Mouse (Mus musculus) E14TG2a.4 (cell line): ENCODE results near the gene Olfr688.

ENCODE experiments used
- H3K27me3 ChIP-seq: 2 replicates; pipeline ENCODE4 v1.6.1; 2014; ENCODE audit warnings: low read length, control low read depth; ENCODE audit not compliant: insufficient read depth
- H3K36me3 ChIP-seq: 2 replicates; pipeline ENCODE4 v1.6.1; 2014; ENCODE audit warnings: low read length, control low read depth; ENCODE audit not compliant: insufficient read depth
- H3K4me1 ChIP-seq: replicated peaks from 2 replicates; pipeline ENCODE4 v1.6.1; 2014; ENCODE audit warnings: low read depth, low read length, control low read depth
- H3K4me3 ChIP-seq: replicated peaks from 2 replicates; pipeline ENCODE4 v1.5.1; 2014; ENCODE audit warnings: mild to moderate bottlenecking, low read length
- H3K9me3 ChIP-seq: 2 replicates; pipeline ENCODE4 v1.6.1; 2014; ENCODE audit warnings: low read length, control low read depth
- CTCF ChIP-seq: conservative IDR thresholded peaks from 2 replicates; pipeline ENCODE4 v1.5.1; 2014; ENCODE audit warnings: low read length
- NANOG ChIP-seq: IDR thresholded peaks from 2 replicates; pipeline ENCODE4 v1.6.1; 2014; ENCODE audit warnings: borderline replicate concordance, low read length, mixed read lengths
- POU5F1 ChIP-seq: IDR thresholded peaks from 2 replicates; pipeline ENCODE4 v1.6.1; 2014; ENCODE audit warnings: low read length, borderline replicate concordance

Olfr688 gene

DNA sequence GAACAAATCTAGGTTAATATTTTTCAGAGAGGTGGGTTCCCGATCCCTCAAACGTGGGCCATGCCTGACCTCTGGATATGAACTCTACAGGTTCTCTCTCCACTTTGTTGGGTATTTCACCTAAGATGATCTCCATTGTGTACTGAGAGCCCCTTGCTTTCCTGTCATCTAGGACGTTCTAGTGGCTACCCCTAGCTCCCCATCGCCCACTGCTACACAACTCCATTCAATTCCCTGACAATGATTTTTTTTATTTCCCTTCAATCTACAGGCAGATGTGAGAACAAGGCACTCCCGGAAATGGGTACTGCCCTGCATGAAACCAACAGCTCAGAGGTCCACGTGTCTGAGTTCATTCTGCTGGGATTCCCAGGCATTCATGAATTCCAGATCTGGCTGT is at the start of gene Olfr688:
Gene Olfr688 (plus strand): TSS at position 301 of the 400 bp plus-strand sequence.
- Histone ChIP-seq H3K4me3 (no peak within 1 kb of the TSS), H3K27me3 (no peaks in the 10 kb centered on the region), H3K9me3 (no peaks in the 10 kb centered on the region), H3K36me3 (no peaks in the 10 kb centered on the region), H3K4me1 (no peaks in the 10 kb centered on the region)
- TF ChIP-seq NANOG (no peak), POU5F1 (no peak)

DNA sequence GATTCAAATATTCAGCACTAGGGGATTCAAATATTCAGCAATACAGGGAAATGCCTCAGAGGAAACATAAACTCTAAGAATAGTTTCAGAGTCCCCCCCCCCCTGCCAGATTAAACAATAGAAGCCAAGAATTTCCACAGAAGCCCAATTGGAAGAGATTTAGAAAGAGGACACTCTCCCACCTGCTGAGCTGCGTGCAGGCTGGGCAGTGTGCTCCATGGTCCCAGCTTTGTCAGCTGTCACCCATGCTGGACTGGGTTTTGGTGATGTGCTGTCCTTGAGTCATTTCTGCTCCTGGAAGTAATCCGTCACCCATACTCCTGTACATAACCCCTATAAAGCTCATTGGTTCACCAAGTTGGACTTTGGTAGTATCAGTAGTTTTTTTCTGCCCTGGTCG is 40.2 kb upstream of the Olfr688 start:
- TF ChIP-seq CTCF (no peak), POU5F1 (no peak), NANOG (no peak)

DNA sequence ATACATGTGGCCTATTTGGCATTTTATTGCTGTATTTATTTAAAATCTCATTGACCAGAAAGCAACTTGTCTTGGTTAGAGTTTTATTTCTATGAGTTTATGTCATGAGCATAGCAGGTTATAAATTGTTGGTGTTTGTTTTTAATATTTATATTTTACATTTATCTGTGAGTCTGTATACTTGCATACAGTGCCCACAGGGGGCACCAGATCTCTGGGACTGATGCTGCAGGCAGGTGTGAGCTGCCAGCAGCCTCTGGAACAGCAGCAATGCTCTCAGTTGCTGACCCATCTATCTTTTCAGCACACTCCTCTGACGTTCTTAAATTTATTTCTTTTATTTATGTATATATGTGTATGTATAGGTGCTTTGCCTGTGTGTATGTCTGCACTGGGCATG is 39.7 kb upstream of the Olfr688 start:
- TF ChIP-seq CTCF (no peak), POU5F1 (no peak), NANOG (no peak)
- H3K36me3 ChIP-seq, result no peaks in the 10 kb centered on the region
- H3K4me3 ChIP-seq, result no peak overlapping the region
- H3K27me3 ChIP-seq, result no peaks in the 10 kb centered on the region
- H3K9me3 ChIP-seq, result peaks cover 13% of the 10 kb centered on the region
- H3K4me1 ChIP-seq, result no peaks in the 10 kb centered on the region

More for the DNA sequence above, 40.2 kb upstream of the Olfr688 start:
- Histone ChIP-seq H3K9me3 (peaks cover 13% of the 10 kb centered on the region), H3K4me1 (no peaks in the 10 kb centered on the region), H3K36me3 (no peaks in the 10 kb centered on the region), H3K4me3 (no peak overlapping the region), H3K27me3 (no peaks in the 10 kb centered on the region)

DNA sequence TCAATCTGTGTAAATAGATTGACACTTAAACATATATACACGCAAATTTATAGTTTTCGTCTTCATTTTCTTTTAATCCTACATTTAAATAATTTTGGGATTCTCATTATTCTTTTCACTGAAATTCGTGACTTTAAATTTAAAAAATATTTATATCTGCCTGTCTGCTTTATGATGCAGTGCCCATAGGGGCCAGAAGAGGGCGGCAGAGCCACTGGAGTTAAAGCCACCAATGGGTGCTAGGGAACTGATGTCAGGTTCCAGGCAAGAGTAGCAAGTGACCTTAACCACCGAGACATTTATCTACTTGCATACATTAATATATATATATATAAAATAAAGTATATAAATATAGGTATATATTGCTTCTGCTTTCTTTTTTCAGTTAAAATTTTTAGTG is 31.2 kb upstream of the Olfr688 start:
- Histone ChIP-seq H3K4me3 (no peak overlapping the region), H3K9me3 (peaks cover 4% of the 10 kb centered on the region), H3K27me3 (no peaks in the 10 kb centered on the region), H3K4me1 (no peaks in the 10 kb centered on the region), H3K36me3 (no peaks in the 10 kb centered on the region)
- peak; percentile 63 for TF ChIP-seq CTCF
- TF ChIP-seq NANOG, result no peak

DNA sequence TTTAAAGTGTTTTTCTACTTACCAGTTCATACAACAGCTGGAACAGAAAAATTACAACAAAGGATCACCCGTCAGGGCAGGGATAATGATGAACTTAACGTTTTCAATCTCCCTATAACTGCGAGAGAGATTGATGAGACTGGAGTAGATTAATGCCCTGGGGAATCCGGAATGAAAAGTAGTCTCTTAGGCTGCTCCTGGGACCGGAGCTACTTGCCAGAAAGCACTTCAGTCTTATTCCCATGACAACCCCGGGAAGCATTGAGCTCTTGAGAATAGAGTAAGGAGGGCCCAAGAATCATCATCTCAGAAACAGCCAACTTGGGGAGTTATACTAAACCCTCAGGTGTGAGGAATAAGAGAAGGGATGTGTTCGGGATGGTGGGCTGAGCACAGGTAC is 15.5 kb upstream of the Olfr688 start:
- TF ChIP-seq POU5F1 (no peak), CTCF (no peak), NANOG (no peak)
- no peaks in the 10 kb centered on the region for H3K4me1 ChIP-seq
- no peak overlapping the region for H3K4me3 ChIP-seq
- H3K27me3 ChIP-seq, result no peaks in the 10 kb centered on the region
- no peaks in the 10 kb centered on the region for H3K36me3 ChIP-seq
- peaks cover 18% of the 10 kb centered on the region for H3K9me3 ChIP-seq

DNA sequence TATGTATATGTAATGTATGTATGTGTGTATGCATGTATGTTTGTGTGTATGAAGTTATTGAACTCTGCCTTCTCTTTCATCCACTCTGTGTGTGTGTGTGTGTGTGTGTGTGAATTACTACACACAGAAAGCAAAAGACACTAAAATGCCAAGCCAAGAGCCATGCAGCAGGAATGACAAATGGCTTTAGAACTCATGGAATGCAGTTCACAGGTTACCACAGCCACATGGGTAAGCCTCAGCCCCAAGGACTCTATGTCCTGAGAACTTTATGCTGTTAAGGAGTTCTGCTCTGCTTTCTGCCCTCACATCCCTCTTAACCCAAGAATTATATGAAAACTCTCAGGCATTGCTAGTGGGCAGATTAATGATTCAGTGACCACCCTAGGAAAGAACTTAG is 2.2 kb downstream of the Olfr688 start:
- H3K9me3 ChIP-seq, result no peaks in the 10 kb centered on the region
- H3K27me3 ChIP-seq, result no peaks in the 10 kb centered on the region
- no peaks in the 10 kb centered on the region for H3K4me1 ChIP-seq
- no peak for TF ChIP-seq POU5F1
- no peak for TF ChIP-seq CTCF
- TF ChIP-seq NANOG, result no peak
- H3K36me3 ChIP-seq, result no peaks in the 10 kb centered on the region
- H3K4me3 ChIP-seq, result no peak overlapping the region

DNA sequence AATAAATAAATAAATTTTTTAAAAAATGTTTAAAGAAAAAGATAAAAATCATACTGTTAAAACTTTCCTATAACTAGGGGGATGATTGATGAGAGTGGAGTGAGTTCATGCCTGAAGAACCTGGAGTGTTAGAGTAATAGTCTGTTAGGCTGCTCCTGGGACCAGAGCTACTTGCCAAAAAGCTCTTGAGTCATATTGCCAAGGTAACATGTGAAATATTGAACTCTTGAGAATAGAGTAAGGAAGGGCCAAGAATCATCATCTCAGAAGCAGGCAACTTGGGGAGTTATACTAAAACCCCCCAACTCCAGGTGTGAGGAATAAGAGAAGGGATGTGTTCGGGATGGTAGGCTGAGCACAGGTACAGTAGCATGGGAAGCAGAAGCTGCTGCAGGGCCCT is 23.0 kb downstream of the Olfr688 start, which contains the start of gene Olfr689:
Gene Olfr689 (plus strand): TSS at position 301 of the 400 bp plus-strand sequence.
- no peaks in the 10 kb centered on the region for H3K27me3 ChIP-seq
- no peaks in the 10 kb centered on the region for H3K4me1 ChIP-seq
- H3K9me3 ChIP-seq, result peaks cover 12% of the 10 kb centered on the region; the same call in 1 of the 2 replicates
- H3K36me3 ChIP-seq, result no peaks in the 10 kb centered on the region
- TF ChIP-seq NANOG (no peak), CTCF (no peak), POU5F1 (no peak)
- no peak within 1 kb of the TSS for H3K4me3 ChIP-seq

DNA sequence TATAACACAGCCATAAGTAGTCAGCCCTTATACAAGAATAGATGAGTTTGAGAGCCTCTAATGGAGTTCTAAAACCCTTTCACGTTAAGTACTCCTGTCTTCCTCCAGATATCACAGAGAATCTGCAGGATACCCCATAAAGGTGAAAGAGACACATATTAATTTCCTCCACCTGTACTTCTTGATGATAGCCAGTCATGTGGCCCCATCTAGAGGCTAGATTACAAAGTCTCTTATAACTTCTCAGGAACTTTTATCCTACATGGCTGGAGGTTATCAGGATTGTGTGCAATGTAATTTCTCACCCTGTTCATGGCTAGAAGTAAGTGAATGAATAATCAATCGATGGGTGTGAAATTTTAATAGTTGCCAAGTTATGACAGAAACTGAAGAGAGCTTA is 37.4 kb downstream of the Olfr688 start:
- Histone ChIP-seq H3K9me3 (no peaks in the 10 kb centered on the region), H3K36me3 (no peaks in the 10 kb centered on the region), H3K4me1 (no peaks in the 10 kb centered on the region), H3K4me3 (no peak overlapping the region), H3K27me3 (no peaks in the 10 kb centered on the region)
- TF ChIP-seq NANOG, result no peak
- no peak for TF ChIP-seq CTCF
- TF ChIP-seq POU5F1, result no peak

DNA sequence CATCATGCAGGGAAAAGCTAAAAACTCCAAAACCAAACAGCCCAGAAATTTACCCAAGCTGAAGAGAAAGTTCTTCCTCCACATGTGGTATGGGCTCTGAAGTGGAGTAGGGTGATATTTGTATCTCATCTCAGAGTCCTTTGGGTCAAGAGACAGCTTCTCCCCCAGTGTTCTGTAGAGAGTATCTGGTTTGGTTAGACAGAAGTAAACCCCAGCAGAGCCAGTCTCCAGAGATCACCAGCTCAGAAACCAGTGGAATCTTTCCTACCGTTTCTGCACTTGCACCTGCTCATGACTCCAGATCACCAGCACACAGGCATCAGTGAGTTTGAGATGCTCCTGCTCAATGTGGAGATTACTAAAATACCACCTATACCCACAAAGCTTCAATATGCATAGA is 46.1 kb downstream of the Olfr688 start, which contains the start of gene Olfr690:
Gene Olfr690 (minus strand): TSS at position 101 of the 400 bp plus-strand sequence.
- no peak for TF ChIP-seq POU5F1
- TF ChIP-seq CTCF, result no peak
- TF ChIP-seq NANOG, result no peak
- no peaks in the 10 kb centered on the region for H3K4me1 ChIP-seq
- peaks cover 5% of the 10 kb centered on the region; the same call in 1 of the 2 replicates for H3K9me3 ChIP-seq
- H3K36me3 ChIP-seq, result no peaks in the 10 kb centered on the region
- H3K27me3 ChIP-seq, result no peaks in the 10 kb centered on the region
- no peak within 1 kb of the TSS for H3K4me3 ChIP-seq
